Mouse (Mus musculus): ENCODE results near the gene Ppp1r14c.
"Not testable (repeated sequence)": the region's sequence is repeated elsewhere in the genome, so short reads cannot be mapped to it uniquely, and the experiment has no call there.

- not testable (repeated sequence) for TF ChIP-seq CTCF (IDR thresholded peaks at IDR 0.05; ENCODE audit: borderline replicate concordance, extremely low read depth, insufficient read depth, insufficient read length); POLR2A (IDR thresholded peaks at IDR 0.05; ENCODE audit: borderline replicate concordance, extremely low read depth, insufficient read depth, insufficient read length, poor library complexity, severe bottlenecking)
Measured at GRCm38 (mm10) chr10:3500846-3501245, 135.0 kb downstream of the Ppp1r14c start.
